Mouse (Mus musculus): ENCODE measurements at regions not wholly inside any gene's neighbourhood (a gene's known extent, or its start where the extent isn't known, plus 50 kb on each side); places are given as distances from the start of the nearest gene placed in this dataset.

DNA sequence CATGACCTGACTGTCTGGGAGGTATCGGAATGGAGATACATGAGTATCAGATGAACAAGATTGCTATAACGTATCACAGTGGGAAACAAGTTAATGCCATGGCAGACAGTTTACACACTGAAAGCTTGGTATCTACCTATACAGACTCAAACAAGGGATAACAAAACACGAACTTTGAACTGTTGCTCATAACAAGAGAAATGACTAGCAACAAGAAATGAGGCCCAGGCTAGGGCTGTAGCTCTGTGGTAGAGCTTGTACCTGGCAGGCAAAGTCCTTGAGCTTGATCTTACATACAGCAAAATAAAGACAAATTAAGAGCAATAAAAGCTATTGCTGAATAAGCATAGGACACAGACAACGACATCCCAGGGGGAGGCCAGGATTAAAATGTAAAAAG, 172.4 kb upstream of the Pln start:
- DNase-seq (ENCODE audit: low spot score), result no peak
- Histone ChIP-seq H3K4me3 (no peak overlapping the region), H3K27me3 (ENCODE audit: low read depth, poor library complexity, severe bottlenecking) (no peaks in the 10 kb centered on the region), H3K27ac (no peak overlapping the region), H3K4me1 (no peaks in the 10 kb centered on the region), H3K9me3 (replicated peaks) (no peaks in the 10 kb centered on the region), H3K36me3 (no peaks in the 10 kb centered on the region)
- WGBS, result 83% methylated on average over 4 of the region's 4 CpGs

DNA sequence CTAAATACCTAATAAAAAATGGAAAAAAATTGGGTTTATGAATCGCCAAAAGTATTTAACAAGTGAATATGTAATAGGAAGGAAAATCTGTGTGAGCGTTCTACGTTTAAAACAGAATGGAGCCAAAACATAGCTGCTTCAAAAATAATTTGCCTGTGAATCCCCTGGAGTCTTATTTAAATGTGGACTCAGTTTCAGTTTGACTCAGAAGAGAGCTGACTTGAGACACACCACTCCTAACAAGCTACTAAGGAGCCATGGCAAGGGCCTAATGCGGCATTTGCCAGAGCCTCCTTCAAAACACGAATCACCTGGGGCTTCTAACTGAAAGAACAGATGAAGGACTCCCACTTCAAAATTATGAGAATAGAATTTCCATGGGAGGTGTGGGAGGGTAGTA, 169.7 kb upstream of the Pln start:
- WGBS, result 96% methylated on average over 5 of the region's 5 CpGs
- peaks cover under 1% of the 10 kb centered on the region; the same call in 1 of the 2 replicates for H3K4me1 ChIP-seq
- H3K36me3 ChIP-seq, result no peaks in the 10 kb centered on the region
- no peak overlapping the region for H3K4me3 ChIP-seq
- H3K9me3 ChIP-seq (replicated peaks), result no peaks in the 10 kb centered on the region
- H3K27me3 ChIP-seq (ENCODE audit: low read depth, poor library complexity, severe bottlenecking), result no peaks in the 10 kb centered on the region
- no peak for DNase-seq (ENCODE audit: low spot score)
- no peak overlapping the region for H3K27ac ChIP-seq

DNA sequence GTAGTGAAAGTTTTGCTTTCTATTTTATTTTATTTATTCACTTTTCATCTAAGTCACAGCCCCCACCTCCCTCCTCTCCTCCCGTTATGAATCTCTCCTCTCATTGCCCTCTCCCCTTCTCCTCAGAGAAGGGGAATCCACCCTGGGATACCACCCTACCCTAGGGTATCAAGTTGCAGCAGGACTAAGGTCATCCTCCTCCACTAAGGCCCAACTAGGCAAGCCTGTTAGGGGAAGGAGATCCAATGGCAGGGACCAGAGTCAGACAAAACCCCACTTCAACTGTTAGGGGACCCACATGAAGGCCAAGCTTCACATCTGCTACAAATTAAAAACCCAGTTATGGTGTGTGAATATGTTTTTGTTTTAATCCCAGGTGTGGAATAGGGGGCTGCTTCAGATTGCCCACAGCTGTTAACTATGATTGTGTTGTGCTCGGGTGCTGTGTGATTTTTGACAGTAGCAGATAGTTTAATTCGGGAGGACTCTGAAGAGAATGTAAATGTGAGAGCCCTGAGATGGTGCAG, 163.4 kb upstream of the Pln start:
- 32% methylated on average over 3 of the region's 3 CpGs for WGBS
- H3K9me3 ChIP-seq (replicated peaks), result no peaks in the 10 kb centered on the region

DNA sequence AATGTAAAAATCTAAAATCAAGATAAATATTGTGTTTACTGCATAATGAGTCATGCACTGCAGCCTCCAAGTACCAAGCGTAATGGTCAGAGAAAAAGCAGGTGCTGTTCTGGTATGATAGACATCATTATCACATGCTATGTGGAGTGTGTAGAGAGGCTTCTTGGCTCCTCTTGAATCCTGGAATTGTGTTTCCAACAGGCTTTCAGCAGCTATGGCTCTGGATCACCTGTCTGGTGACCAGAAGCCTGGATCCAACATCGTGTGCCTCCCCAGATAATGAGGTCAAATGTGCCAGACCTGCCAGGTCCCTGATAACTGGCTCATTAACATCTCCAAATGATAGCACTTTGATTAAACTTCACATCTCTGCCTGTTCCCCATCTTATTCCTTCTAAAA, 161.5 kb upstream of the Pln start:
- WGBS, result 83% methylated on average over 2 of the region's 2 CpGs
- H3K9me3 ChIP-seq (replicated peaks), result no peaks in the 10 kb centered on the region
- no peak for DNase-seq (ENCODE audit: low spot score)
- H3K27me3 ChIP-seq (ENCODE audit: low read depth, poor library complexity, severe bottlenecking), result no peaks in the 10 kb centered on the region
- no peaks in the 10 kb centered on the region for H3K36me3 ChIP-seq
- H3K27ac ChIP-seq, result no peak overlapping the region
- H3K4me3 ChIP-seq, result no peak overlapping the region
- peaks cover 33% of the 10 kb centered on the region for H3K4me1 ChIP-seq

More for the DNA sequence above, 163.4 kb upstream of the Pln start:
- H3K27ac ChIP-seq, result no peak overlapping the region
- no peak for DNase-seq (ENCODE audit: low spot score)
- H3K4me3 ChIP-seq, result no peak overlapping the region
- H3K4me1 ChIP-seq, result peaks cover 23% of the 10 kb centered on the region
- H3K36me3 ChIP-seq, result no peaks in the 10 kb centered on the region
- H3K27me3 ChIP-seq (ENCODE audit: low read depth, poor library complexity, severe bottlenecking), result no peaks in the 10 kb centered on the region

DNA sequence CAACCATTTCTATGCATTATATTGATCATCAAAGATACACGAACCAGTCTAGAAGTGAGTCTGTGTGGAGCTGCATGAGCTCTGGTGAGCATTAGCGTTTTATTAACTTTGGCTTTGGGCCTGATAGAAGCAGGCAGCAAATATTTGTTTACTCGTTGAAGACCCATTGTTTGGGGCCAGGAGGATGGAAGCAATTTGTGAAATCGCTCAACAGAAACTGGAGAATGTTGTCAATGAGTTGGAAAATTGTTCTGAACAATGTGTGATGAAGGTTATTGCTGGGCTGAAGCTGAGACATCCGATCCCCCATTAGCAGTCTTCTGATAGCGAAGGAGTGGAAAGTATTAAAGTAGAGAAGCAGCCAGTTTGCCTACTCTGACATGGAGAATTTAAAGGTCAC, 158.9 kb upstream of the Pln start:
- 72% methylated on average over 6 of the region's 6 CpGs for WGBS
- H3K4me3 ChIP-seq, result no peak overlapping the region
- peaks cover 37% of the 10 kb centered on the region for H3K4me1 ChIP-seq
- no peaks in the 10 kb centered on the region for H3K36me3 ChIP-seq
- H3K27me3 ChIP-seq (ENCODE audit: low read depth, poor library complexity, severe bottlenecking), result no peaks in the 10 kb centered on the region
- DNase-seq (ENCODE audit: low spot score), result no peak
- H3K27ac ChIP-seq, result no peak overlapping the region
- no peaks in the 10 kb centered on the region for H3K9me3 ChIP-seq (replicated peaks)

- 54% methylated on average over 6 of the region's 6 CpGs for WGBS
- peaks cover 34% of the 10 kb centered on the region for H3K4me1 ChIP-seq
- no peak overlapping the region for H3K27ac ChIP-seq
- DNase-seq (ENCODE audit: low spot score), result no peak
- no peak overlapping the region for H3K4me3 ChIP-seq
- no peaks in the 10 kb centered on the region for H3K27me3 ChIP-seq (ENCODE audit: low read depth, poor library complexity, severe bottlenecking)
- no peaks in the 10 kb centered on the region for H3K9me3 ChIP-seq (replicated peaks)
- H3K36me3 ChIP-seq, result no peaks in the 10 kb centered on the region
Measured at GRCm38 (mm10) chr10:53179109-53179508, 158.4 kb upstream of the Pln start.

- Histone ChIP-seq H3K36me3 (no peaks in the 10 kb centered on the region), H3K27ac (peak overlapping the region; percentile 43; the same call in 1 of the 2 replicates), H3K4me3 (no peak overlapping the region), H3K27me3 (ENCODE audit: low read depth, poor library complexity, severe bottlenecking) (no peaks in the 10 kb centered on the region), H3K9me3 (replicated peaks) (no peaks in the 10 kb centered on the region), H3K4me1 (peaks cover 31% of the 10 kb centered on the region)
- 65% methylated on average over 11 of the region's 11 CpGs for WGBS
- DNase-seq (ENCODE audit: low spot score), result no peak
Measured at GRCm38 (mm10) chr10:53180751-53181151, 156.7 kb upstream of the Pln start.

GRCm38 (mm10) chr10:53181413-53181812, 156.1 kb upstream of the Pln start:
- WGBS, result 73% methylated on average over 9 of the region's 9 CpGs
- no peaks in the 10 kb centered on the region for H3K9me3 ChIP-seq (replicated peaks)
- peaks cover 31% of the 10 kb centered on the region for H3K4me1 ChIP-seq
- H3K27ac ChIP-seq, result peak overlapping the region; percentile 43; the same call in 1 of the 2 replicates
- no peaks in the 10 kb centered on the region for H3K27me3 ChIP-seq (ENCODE audit: low read depth, poor library complexity, severe bottlenecking)
- no peak for DNase-seq (ENCODE audit: low spot score)
- no peak overlapping the region for H3K4me3 ChIP-seq
- H3K36me3 ChIP-seq, result no peaks in the 10 kb centered on the region

GRCm38 (mm10) chr10:53208466-53208865, 129.0 kb upstream of the Pln start:
- no peak for DNase-seq (ENCODE audit: low spot score)
- Histone ChIP-seq H3K4me3 (no peak overlapping the region), H3K27ac (no peak overlapping the region), H3K9me3 (replicated peaks) (no peaks in the 10 kb centered on the region), H3K27me3 (ENCODE audit: low read depth, poor library complexity, severe bottlenecking) (no peaks in the 10 kb centered on the region), H3K4me1 (no peaks in the 10 kb centered on the region), H3K36me3 (no peaks in the 10 kb centered on the region)
- 92% methylated on average over 3 of the region's 3 CpGs for WGBS

DNA sequence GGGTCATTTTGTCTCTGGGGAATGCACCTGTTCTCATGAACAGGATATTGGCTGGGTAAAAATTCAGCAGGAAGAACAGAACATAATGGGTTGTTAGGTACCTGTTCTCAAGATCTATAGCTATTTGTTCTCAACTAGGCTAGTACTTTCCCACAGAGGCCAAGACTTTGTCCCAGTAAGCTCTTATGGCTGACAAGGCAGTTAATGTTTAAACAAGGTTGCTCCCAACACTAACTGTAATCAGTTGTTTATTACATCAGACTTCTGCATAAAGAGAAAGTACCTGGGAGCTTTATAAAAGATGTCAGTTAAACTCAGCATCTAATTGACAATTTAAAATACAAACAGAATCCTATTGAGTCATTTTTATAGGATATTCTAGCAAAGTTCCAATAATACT, 127.6 kb upstream of the Pln start:
- no peak for DNase-seq (ENCODE audit: low spot score)
- no peaks in the 10 kb centered on the region for H3K9me3 ChIP-seq (replicated peaks)
- H3K27me3 ChIP-seq (ENCODE audit: low read depth, poor library complexity, severe bottlenecking), result no peaks in the 10 kb centered on the region
- H3K4me3 ChIP-seq, result no peak overlapping the region
- H3K27ac ChIP-seq, result no peak overlapping the region
- no peaks in the 10 kb centered on the region for H3K4me1 ChIP-seq
- no peaks in the 10 kb centered on the region for H3K36me3 ChIP-seq

All from limb, embryonic 10.5 days (tissue).